Mouse (Mus musculus): ENCODE data around the gene Tbcel. TPM values are rescaled to one million over a fixed set of nuclear protein-coding genes. Genes with fewer than 3 reads are reported as not detected.

Tbcel gene
- polyA plus RNA-seq (2017; shearing (Covaris generic)), result 1 to 10 TPM; 7.5 to 8.2 TPM

DNA sequence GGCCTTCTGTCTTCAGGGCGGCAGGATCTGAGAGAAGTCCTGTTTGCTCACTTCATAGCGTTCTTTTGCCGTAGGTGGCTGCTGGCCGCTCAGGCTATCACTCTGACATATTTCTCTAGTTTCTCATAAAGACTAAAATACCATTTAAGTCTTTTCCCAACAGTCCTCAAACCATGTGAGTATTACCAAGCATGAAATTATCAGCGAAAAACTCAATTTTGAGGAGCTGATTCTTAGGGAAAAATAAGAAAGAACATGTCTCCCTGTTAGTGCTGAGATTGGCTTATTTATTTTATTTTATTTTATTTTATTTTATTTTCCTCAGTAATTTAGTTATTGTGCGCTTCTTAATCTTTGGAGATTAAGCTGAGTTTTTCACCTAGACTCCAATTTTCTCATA lies at the start of gene Tbcel:
Gene Tbcel, minus strand, starts transcription at position 101 of the 400 bp plus-strand sequence.
- ATAC-seq, result no peak

DNA sequence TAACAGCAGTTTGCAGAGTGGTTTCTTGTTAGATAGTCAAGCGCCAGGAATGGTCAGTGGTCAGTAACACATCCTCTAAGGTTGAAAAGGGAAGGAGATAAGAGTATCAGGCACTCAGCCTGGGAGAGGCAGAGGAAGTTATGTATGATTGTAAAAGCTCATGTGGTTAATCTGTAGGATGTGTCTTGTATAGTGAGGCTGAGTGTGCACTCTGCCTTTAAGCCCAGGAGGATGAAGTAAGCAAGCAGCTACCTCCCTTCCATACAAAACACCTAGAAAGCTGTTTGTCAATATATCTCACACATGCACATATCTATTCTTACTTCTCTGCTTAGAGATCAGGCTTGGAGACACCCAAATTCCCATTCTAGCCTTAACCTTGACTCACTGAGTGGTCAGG lies 47.6 kb upstream of the Tbcel start:
- ATAC-seq, result no peak

DNA sequence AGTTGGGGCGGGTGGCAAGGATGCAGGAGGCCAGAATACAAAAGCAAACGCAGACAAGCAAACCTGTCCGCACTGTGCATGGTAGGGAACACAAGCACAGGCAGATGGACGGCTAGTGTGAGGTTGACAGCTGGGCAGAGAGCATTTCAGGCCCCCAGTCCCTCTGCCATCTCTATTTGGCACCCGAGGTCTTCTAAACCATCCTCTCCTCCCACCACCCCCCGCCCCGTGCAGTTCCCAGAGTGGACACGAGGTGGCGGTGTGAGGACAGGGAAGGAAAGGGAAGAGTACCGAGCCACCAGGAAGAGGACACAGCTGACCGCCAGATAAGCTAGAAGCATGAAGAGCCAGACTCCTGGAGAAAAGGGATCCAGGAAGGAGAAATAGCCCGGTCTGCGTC lies 42.5 kb upstream of the Tbcel start:
- ATAC-seq, result no peak

DNA sequence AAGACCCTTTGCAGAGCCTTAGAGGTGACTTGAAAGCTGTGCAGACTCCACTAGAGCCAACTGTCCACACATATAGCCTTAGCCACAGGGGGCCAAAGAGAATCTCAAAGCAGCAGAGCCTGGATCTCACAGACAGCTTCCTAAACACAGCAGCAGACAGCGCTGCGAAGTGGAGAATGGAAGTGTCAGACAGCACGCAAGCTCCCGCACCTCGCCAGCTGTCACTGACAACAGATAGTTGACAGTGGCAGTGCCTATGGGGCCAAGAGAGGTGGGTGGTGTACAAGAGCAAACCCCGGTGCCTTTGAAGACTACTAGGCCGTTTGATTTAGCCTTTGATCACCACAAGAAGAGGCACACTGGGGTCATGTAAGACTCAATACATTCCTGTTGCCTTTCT lies 41.4 kb upstream of the Tbcel start:
- no peak for ATAC-seq

DNA sequence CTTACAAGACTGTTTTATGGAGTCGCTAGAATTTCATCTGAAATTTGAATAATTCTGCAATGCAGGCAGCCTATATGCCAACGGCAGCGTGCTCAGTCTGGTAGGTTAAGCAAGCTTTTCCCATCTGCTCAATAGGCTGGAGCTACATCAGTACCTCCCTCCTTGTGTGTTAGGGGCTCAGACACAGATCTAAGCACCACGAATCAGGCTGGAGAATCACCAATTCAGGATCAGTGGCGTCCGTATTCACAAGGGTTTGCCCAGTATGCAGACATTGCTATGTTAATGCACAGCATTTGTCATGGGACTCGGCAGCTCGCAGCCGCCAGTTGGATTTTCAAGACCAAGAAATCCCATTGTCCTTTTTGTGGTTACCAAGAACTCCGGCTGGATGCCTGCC lies 36.9 kb upstream of the Tbcel start:
- ATAC-seq, result no peak

DNA sequence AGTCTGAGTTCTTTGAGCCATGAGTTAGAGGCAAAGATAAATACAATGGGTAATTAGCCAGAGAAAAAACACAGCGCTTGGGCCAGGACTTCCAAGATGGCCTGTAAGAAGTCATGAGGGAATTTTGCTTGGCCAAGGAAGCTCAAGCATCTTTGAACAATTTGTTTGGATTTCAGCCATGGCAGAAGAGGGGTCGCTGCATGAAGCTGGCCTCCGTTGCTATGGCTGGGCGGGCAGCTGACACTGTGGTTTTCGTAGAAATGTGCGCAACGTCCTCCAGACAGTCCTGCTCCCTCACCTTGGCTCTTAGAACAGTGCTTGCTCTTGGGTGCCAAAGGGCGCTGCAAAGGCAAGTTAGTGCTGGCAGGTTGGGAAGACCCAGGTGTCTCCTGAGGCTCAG lies 25.9 kb upstream of the Tbcel start:
- ATAC-seq, result no peak

DNA sequence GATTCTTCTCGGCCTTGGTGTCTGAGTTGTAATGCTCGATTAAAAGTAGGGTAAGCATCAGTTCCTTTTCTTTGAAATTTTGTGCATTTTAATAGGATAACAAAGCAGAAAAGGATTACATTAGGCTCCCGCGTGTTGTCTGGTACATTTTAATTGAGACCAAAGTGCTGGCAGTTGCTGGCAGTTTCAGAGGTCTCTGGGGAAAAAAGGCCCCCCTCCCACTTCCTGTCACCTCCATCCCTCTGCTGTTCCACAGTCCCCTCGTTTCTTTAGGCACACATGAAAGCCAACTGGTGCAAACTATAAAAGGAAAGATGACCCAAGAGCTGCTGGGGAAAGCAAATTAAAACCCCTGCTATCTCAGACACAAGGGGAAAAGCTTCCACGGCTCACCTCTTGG lies 25.4 kb upstream of the Tbcel start:
- ATAC-seq, result no peak

DNA sequence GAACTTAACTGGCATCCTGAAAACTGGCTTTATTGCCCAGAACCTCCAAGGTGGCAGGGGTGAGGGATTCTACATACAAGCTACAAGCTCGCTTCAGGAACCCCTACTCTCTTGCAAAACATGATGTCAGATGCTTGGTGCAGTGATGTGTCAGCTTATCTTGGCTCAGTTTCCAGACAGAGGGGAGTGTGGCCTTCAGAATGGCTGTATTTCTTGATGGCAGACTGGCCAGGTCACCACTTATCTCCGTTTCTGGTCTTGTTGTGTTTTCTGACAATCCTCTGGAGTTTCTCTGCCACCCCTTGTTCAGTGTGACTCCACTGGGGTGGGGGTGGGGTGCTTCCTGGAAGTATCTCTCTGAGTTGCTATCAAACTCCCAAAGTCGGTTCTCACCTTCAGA lies 24.3 kb upstream of the Tbcel start:
- ATAC-seq, result no peak

DNA sequence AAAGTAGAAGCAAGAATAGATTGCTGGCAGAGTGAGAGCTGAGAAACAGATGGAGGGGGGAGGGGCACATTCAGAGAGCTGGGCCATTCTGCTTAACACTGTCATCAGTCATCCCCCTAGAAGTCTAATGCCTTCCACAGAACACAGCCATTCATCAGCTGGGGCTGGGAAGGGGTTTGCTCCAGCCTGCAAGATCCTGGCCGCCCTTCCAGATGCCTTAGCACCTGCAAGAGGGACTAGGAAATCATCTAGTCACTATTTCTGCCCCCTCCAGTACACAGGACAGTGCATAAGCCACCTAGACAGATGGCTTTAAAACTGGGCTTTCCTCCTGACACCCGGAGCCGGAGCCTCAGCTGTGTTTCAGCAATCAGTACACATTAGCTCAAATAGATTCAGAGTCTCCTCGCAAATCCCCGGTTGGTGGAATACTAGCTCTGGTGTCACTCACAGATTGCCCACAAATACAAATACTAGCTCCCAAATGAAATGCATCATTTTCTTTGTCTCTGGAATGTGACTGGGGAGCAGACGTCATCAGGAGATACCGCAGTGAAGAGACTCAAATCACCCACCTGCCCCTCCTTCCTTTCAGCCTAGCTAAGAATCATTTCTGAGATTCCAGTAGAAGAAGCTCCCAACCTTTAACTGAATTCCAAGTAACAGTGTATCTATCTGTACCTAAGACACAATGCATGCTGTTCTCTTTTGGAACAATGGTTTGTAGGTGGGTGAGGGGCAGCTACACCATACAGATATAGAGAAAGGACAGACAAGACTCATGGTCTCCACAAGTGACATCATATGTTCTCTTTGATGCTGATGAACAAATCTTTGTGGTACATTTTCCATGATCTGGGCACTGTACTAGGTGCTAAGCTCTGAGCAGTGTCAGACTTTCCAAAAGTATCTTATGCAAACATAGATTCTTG lies 22.9 kb upstream of the Tbcel start:
- no peak for ATAC-seq

DNA sequence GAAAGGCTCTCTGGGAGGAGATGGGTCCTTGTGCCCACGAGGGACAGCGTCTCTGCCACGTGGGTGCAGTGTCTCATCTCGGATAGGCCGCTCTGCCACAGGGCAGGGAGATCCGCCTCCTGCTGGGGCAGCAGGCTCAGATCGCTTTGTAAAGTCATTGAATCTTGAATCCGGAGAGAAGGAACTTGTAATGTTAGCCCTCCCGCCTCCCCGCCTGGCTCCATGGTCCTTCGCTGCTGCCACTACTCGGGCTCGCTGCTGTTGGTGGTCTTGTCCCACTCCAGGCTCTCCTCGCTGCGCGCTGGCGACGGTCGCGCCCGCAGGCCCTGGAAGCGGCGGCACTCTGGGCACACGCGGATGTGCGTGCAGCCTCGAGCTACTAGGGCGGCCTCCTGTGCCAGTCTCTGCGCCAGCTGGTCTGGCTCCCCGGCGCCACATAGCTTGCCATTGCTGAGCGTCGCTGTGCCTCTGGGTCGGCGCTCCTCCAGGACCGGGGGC lies 13.0 kb upstream of the Tbcel start:
- ATAC-seq, result no peak

DNA sequence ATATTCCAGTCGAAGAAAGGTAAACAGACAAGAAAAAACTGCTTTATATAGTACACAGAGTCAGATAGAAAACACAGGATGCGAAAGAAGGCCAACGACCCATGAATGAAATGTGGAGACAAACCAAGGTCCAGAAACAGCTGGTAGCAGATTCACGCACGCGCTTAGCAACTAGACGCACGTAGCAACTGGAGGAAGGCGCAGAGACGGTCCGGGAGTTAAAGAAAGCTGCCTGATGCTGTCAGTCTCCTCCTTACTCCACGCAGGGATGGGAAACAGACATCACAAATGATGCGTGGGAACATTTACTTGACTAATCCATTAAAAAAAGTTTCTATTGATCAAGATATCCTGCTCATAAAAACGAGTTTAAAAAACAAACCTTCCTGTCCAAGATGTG lies 10.6 kb upstream of the Tbcel start:
- no peak for ATAC-seq

DNA sequence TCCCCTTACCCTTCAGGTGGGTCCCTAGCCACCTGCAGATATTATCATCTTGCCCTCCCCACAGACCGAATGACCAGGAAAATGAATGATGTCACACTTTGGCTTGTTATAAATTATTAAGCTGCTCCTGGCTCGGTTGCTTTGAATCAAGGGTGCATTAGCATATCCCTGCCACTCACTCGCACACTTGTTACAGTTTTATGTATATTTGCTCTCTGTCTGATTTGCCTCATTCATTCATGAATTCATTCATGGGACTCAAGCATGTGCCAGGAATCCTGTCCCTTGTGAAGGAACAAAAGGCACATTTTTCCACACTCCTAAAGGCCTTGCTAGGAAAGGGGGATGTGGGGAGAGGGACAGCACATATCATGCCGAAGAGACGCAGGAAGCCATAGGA lies 5.5 kb upstream of the Tbcel start:
- no peak for ATAC-seq

DNA sequence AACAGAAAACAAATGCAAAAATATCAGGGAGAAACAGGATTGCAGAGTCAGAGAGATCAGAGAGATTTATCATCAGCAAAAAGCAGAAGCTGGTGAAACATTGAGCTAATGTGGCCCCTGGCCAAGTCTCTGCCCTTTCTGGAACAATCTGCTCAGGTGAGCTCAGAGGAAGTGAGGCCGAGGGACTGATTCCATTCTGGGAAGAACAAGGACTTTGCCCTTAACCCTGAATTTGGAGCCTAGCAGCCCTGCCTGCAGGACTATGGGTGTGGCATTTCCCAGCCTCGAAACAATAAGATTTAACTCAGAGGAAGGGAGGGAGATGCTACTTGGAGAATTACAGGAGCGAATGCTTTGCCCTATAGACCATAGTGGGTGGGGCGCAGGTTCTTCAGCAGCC lies 4.7 kb upstream of the Tbcel start:
- no peak for ATAC-seq

DNA sequence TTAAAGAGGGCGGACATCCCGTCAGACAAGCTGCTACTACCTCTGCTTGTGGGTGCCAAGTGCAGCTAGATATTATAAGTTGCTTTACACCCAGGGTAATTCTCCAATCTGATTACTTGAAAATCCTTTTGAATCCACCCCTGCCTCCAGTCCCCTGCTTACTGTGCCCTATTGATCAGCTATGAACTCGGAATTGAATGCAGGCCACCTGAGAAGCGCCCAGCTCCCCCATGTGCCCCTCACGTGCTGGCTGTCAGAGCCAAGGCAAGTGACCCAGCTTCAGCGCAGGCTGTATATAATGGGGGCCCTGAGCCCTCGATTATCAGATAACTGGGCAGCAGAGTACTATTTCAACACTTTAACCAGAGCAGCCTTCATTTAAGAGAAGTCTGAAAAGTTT lies 626 bp upstream of the Tbcel start:
- ATAC-seq, result no peak

DNA sequence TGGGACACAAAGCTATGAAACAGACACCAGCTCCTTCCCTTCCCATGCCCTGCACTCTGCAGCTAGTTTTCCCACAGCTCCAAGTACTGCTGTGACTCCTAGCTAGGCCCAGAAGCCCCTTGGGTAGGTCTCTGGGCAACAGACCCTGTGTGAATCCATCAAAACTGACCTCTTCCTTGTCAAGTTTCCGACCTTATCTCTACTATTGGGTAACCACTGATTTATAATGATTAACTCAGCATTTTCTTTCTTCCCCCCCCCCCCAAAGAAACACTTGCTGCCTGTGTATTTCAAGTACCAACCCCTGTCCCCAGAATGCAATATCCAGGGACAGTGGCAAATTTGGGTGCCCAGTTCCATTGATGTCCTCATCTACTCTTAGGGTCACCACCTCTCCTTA lies 587 bp downstream of the Tbcel start:
- no peak for ATAC-seq

DNA sequence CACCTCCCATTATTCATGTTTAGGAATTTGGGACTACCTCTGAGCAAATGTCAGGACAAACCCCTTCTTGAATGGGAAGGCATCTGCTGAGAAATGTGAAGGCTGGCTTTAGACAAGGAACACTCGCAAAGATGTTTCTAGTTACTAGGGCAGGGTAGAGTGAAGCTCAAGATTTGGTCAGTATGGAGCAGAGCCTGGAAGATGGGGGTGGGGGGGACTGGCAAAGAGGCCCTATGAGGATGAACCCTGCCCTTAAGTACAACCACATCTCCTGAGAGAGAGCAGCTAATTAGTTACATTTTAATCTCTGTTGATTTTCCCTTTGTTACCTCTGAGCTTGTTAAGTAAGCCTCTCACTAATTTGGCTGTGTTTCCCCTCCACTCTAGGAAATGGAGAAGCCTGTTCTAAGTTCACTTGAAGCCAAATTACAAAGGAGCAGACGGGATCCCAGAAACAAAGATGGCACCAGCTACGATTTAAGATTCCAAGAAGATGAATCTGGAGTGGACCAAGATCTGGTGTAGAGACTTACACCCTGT lies 2.6 kb downstream of the Tbcel start:
- ATAC-seq, result no peak

DNA sequence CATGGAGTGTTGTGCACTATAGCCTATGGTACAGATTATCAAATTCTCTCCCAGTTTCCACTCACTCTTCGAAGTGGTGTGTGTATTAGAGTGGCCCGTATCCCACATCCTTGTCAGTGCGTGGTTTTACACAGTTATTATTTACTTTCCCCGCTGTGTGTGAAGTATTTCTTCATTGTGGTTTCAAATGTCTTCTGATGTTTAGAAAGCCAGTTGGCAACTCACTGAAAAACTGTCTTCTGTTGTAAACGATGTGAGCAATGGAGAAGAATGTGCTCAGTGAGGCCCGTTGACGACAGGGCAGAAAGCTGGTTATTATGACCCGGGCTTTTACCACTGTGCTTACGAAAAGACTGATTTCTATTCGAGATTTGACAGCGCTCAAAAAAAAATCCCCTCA lies 3.0 kb downstream of the Tbcel start:
- ATAC-seq, result no peak

DNA sequence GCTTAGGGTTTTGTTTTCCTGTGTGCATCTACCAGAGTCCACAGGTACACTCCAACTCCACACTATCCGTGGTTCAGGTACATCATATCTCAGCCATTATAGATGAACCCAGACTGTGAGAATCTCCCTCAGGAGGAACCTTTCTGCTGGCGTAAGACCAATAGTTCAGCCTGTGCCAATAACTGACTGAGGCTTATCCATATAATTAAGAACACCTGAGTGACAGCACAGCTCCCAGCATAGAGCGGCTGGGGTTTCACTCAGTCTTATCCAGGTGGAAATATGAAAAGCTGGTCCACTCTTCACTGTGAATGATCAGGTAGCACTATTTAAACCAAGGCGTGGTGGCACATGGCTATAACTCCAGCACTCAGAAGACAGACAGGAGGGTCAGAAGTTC lies 3.9 kb downstream of the Tbcel start:
- ATAC-seq, result no peak

DNA sequence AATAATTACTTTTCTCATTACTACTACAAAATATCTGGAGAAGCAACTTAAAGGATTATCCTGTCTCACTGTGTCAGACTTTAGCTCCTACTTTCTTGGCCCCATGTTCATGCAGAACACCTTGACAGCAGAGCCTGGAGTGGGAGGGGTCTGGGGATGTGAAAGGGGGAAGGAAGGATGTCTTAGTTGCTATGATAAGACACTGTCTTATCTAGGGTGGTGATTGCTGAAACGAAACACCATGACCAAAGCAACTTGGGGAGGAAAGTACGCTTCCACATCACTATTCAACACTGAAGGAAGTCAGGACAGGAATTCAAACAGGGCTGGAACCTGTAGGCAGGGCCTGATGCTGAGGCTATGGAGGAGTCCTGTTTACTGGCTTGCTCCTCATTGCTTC lies 11.3 kb downstream of the Tbcel start:
- no peak for ATAC-seq

DNA sequence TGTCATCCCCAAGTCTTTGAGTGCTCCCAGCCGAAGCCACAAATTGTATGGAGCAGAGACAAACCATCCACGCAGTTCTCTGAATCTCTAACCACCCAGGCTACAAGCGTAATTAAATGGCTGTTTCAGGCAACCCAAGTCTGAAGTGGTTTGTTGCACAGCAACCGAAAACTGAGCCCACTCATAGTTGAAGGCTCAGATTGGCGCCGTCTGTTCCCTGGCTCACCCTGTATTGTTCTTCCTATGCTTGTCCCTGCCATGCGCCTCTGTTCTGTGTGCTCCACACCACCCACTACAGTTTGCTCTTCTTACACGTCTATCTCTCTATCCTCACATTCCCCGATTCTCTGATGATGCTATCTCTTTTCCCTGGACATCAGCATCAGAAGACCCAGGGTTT lies 15.8 kb downstream of the Tbcel start:
- no peak for ATAC-seq

DNA sequence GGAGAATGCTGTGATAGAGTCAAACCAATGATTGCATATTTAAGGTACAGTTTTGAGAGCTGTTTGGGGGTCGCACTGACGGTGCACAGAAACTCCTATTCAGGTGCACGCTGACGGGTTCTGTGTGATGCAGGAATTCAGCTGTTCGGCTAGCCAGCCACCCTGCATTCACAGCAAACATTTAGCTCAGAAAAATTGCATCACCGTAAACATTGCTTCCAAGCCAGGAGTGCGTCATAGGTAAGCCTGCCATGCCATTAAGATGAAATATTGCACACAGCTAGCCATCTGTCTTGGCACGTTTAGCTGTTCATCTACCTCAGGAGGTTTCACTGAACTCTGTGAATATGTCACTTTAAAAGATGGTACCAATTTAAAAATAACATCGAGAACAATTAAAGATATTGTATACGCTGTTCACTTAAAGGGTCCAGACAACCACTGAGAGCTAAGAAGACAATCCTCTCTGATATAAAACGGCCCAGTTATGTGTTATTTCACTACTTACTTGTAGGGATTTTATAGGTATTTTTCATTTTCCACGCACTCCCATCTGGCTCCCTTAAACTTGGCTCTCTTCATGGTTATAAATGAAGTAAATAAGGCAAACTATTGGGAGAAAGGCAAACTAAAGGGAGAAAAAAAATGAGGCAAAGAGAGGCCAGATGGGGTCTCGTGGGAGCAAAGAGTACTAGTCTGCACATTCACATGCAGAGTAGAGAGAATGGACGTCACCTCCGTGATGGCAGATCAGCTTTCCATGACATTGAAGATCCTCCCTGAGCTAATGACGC lies 16.8 kb downstream of the Tbcel start:
- ATAC-seq, result no peak

DNA sequence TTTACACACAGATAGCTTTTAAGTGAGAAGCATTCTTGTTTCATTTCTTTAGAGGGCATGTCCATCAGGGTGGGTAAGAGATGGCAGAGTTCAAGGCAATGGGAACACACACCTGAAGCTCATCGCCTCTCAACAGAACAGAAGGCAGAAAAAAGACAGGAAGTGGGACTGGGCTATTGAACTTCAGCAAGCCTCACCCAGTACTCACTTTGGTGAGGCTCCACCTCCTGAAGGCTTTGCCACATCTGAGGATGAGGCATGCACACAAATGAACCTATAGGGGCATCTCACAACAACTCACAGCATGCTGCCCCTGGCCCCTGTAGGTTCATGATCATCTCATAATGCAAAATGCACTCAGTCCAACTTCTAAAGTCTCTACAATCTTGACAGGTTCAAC lies 19.5 kb downstream of the Tbcel start:
- peak; percentile 49 for ATAC-seq

DNA sequence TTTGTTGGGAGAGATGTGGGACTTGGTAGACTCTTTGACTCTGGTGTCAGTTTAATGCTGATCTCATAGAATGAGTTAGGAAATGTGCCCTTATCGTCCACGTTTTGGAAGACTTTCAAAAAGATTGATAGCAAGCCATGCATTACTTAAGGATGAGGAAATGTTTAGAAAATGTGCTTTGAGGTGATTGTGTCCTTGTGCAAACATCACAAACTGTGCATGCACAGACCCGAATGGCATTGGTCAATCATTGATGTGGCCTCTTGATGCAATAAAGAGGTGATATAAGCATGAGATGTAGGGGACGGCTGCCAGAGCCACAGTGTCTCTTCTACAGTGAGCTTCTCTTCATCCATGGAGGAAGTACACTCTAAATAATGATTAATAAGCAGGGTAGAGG lies 20.7 kb downstream of the Tbcel start:
- no peak for ATAC-seq

DNA sequence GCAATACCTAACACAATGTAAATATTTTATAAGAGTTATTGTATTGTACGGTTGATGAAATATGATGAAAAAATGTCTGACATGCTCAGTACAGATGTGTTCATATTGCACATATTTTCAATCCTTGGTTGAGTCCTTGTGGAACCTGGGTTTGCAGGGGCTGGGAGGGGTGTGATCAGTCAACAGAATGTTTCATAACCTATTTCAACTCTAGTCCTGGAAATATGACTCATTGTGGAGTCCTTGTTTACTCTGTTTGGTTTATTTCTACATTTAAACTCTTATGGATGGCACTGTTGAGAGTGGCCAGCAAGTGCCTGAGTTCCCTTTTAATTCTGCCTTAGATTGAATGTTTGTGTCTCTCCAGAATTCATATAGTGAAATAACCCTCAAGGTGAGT lies 22.9 kb downstream of the Tbcel start:
- ATAC-seq, result no peak

All from activated CD4-positive, CD25-positive, alpha-beta regulatory T cell, adult 4 months (primary cell).